Mouse (Mus musculus) right cerebral cortex, adult 18-20 months (tissue): ENCODE measurements around the gene Thbs4.

Experiments
- DNase-seq: peaks from one replicate; pipeline ENCODE4 v3.0.0; 2022; ENCODE audit warnings: mixed read lengths

Thbs4 gene

GRCm38 (mm10) chr13:92711821-92712220 is 82.8 kb downstream of the Thbs4 start:
- DNase-seq, result no peak

- DNase-seq, result no peak
These were observed 84.3 kb downstream of the Thbs4 start for GRCm38 (mm10) chr13:92710361-92710760.

GRCm38 (mm10) chr13:92709535-92709934 is 85.1 kb downstream of the Thbs4 start:
- no peak for DNase-seq

GRCm38 (mm10) chr13:92708466-92708865 is 86.2 kb downstream of the Thbs4 start:
- DNase-seq, result no peak

GRCm38 (mm10) chr13:92707941-92708340 is 86.7 kb downstream of the Thbs4 start:
- DNase-seq, result no peak

GRCm38 (mm10) chr13:92706342-92707061 is 88.1 kb downstream of the Thbs4 start:
- DNase-seq, result no peak

GRCm38 (mm10) chr13:92705016-92705535 is 89.5 kb downstream of the Thbs4 start:
- no peak for DNase-seq

- no peak for DNase-seq
These were observed 90.4 kb downstream of the Thbs4 start for GRCm38 (mm10) chr13:92704189-92704588.

- peak; percentile 76 for DNase-seq
These were observed 91.2 kb downstream of the Thbs4 start for GRCm38 (mm10) chr13:92703241-92704027.

GRCm38 (mm10) chr13:92702035-92702434 is 92.6 kb downstream of the Thbs4 start:
- DNase-seq, result no peak
